Mouse (Mus musculus): ENCODE data around the gene Atl1.

The Atl1 gene

DNA sequence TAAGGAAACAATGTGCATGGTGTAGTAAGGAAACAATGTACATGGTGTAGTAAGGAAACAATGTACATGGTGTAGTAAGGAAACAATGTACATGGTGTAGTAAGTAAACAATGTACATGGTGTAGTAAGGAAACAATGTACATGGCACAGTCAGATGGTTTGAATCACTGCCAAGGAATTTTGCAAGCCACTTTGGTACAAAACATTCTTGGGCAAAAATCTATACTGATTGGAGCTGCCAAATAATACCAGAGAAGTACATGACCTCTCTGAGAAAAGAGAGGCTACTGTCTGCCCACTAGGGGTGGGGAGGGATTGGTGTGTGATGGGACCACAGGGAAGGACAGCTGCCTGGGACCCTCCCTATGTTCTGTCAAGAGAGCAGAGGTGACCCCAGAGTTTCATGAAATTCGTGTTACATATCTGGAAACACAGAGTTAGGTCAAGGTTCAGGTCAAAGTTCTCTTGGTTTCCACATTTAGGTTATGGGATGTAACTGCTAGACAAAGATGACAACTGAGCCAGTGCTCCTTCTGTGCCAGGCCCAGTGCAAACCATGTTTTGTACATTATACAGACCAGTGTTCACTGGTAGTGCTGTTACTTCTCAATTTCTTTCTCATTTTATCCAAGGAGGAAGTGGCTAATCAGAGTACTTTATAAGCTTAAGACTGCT, 49.4 kb downstream of the Atl1 start:
- no peak for DNase-seq (ENCODE audit: low spot score)

- DNase-seq (ENCODE audit: low spot score): no peak
Measured at GRCm38 (mm10) chr12:69945861-69946260, 53.4 kb downstream of the Atl1 start.

DNA sequence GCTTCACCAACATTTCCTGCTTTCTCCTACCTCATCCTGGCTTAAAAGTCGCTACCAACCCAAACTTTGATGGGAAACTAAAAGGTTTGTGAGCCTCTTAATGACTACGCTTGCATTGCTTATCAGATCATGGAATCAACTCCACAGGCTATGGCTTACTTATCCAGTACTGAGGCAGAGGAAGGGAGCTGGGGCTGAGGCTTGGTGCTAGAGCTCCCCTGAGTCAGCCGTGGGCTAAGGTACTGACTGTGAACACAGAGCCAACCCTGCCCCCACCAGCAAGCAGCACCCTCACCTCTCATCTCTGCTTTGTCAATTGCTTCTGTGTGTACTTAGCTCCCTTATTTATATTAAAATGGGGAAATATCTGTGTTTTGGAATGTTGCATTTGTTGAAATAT, 55.1 kb downstream of the Atl1 start:
- DNase-seq (ENCODE audit: low spot score): no peak

DNA sequence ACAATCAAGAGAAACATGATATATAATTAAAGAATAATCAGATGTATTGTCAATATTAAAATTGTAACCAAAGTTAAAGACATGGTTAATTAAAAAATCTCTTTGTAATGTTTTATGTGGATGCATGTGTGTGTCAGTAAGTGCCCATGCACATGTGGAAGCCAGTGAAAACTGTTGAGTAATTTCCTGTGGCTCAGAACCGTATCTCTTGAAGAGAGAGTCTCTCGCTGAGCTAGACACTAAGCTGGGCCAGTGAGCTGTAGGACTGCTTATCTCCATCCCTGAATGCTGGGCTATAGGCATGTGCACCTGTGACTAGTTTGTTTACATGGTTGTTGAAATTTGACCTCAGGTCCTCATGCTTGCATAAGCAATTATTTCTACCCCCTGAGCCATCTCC, 65.0 kb downstream of the Atl1 start:
- DNase-seq (ENCODE audit: low spot score): no peak

DNA sequence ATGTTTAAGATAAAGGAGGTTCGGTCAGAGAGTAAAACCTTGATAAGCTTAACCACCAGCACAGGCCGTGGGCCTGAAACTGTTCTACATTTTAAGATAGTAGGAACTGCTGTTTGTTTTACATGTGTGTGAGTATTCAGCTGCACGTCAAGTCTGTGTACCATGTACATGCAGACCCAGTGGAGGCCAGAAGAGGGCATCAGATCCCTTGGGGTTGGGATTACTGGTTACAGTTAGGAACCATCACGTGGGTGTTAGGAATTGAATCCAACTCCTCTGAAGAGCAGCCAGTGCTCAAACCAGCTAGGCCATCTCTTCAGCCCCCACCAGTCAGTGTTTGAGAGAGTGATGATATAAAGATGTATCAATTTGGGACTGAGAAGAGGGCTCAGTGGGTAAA, 70.1 kb downstream of the Atl1 start:
- peak; percentile 36 for DNase-seq (ENCODE audit: low spot score)

DNA sequence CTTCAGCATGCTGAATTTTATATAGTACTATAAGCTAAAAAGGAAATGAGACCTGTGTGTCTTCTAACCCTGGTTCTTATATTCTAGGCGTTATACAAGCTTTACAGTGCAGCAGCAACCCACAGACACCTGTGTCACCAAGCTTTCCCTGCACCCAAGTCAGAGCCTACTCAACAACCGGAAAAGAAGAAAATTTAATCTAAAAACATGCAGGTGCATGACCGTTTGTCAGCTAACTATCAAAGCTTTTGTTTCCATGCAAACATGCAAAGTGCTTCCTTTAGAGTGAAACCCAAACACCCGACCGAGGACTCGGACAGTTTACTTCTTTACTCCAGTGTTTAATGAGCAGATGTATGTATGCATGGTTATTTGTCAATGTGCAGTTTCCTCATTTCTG, 70.7 kb downstream of the Atl1 start:
- no peak for DNase-seq (ENCODE audit: low spot score)

- DNase-seq (ENCODE audit: low spot score): no peak
Measured at GRCm38 (mm10) chr12:69965644-69966043, 73.2 kb downstream of the Atl1 start.

DNA sequence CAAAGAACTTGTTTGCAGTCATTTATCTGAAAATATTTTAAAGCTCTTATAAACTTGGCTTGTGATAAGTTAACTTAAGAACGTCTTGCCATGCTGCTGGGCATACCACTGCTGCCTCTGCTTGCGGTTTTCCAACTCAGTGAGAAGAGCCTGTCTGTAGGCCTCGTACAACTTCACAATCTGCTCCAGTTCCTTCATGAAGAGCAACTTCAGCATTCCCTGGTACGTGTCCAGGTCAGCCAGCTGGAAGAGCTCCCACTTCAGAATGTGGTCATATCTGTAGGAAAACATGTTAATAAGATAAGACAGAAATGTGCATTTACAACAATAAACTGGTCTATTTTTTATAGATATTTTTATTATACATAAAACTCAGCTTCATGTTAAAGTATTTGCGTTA, 73.7 kb downstream of the Atl1 start:
- DNase-seq (ENCODE audit: low spot score): no peak

GRCm38 (mm10) chr12:69967112-69967511, 74.7 kb downstream of the Atl1 start:
- DNase-seq (ENCODE audit: low spot score): no peak

- no peak for DNase-seq (ENCODE audit: low spot score)
Measured at GRCm38 (mm10) chr12:69968154-69968553, 75.7 kb downstream of the Atl1 start.

- DNase-seq (ENCODE audit: low spot score): no peak
Measured at GRCm38 (mm10) chr12:69973666-69974065, 81.3 kb downstream of the Atl1 start.

GRCm38 (mm10) chr12:69976688-69977087, 84.3 kb downstream of the Atl1 start:
- DNase-seq (ENCODE audit: low spot score): no peak

- DNase-seq (ENCODE audit: low spot score): no peak
Measured at GRCm38 (mm10) chr12:69977376-69977998, 85.1 kb downstream of the Atl1 start.

GRCm38 (mm10) chr12:69982874-69983273, 90.5 kb downstream of the Atl1 start:
- DNase-seq (ENCODE audit: low spot score): no peak

DNA sequence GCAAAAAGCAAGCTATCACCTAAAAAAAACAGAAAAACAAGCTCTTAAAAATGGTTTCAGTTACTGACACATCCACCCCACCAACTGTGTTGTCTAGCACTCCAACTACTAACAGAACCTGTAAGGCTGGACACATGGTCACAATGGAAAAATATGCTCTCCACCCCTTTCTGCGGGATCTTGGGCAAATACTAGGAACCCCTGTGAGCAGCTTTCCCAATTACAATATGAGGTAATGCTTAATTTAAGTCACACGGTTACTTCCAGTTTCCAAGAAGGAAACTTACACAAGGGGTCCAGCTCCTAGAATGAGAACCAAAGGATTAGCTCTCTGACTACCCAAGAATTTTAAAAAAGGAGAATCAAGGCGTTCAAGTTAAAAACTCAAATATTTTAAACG, 93.1 kb downstream of the Atl1 start:
- peak; percentile 7 for DNase-seq (ENCODE audit: low spot score)

GRCm38 (mm10) chr12:69986241-69986762, 93.9 kb downstream of the Atl1 start:
- peak; percentile 55 for DNase-seq (ENCODE audit: low spot score)

DNA sequence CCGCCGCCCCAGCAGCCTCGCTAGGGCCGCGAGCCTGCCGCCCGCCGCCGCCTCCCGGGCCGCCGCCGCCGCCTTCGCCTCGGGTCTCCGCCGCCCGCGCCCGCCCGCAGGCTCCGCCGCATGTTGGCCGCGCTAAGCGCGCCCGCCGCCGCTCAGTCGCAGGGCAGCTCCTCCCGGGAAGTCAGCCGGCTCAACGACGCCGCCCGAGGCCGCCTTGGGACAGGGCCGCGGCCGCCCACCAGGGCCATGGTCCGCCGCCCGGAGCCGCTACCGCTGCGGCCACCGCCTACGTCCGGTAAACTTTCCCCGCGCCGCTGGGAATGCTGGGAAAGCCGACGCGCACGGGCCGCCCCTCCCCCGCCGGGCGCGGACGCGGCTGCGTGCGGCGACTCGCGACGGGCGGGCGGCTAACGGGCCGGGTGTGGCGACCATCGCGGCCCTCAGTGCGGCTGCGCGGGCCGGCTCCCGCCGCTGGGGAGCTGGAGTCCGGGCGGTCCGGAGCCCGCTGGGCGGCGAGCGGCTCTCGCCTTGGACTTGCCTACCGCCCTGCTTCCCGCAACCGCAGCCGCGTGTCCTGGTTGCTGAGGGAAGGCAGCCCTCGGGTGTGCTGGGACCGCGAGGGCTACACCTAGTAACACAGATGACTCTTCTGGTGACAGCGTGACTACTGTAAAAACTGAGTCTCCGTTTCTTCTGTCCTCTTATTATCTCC, 94.5 kb downstream of the Atl1 start, which contains the start of gene Sav1:
Sav1 (minus strand) TSS at position 217 of the 712 bp plus-strand sequence.
- peak; percentile 87 for DNase-seq (ENCODE audit: low spot score)

DNA sequence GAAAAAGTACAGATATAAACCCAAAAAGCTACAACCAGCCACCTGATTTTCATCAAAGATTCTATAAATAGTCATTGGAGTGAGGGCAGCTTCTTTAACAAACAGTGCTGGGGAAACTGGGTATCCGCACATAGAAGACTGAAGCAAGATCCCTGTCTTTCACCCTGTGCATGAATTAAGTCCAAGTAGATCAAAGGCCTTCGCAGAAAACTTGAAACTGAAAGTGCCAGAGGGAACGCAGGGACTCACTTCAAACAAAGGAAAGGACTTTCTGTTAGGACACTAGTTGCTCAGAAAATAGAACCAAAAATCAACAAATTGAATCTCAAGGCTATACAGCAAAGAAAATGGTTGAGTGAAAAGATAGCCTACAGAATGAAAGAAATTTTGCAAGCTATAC, 103.0 kb downstream of the Atl1 start:
- DNase-seq (ENCODE audit: low spot score): no peak

GRCm38 (mm10) chr12:69998186-69998983, 106.0 kb downstream of the Atl1 start:
- DNase-seq (ENCODE audit: low spot score): no peak

DNA sequence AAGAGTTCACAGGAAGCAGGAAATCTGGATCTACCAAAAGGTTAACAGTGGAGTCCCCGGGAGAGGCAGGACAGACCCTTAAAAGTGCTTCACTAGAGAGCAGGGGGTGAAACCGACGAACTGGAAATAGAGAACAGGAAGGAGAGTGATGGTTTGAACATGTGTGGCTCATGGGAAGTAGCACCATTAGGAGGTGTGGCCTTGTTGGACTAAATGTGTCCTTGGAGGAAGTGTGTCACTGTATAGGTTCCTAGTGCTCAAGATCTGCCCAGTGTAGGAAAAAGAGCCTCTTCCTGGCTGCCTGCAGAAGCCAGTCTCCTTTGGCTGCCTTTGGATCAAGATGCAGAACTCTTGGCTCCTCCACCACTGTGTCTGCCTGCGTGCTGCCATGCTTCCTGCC, 112.7 kb downstream of the Atl1 start:
- DNase-seq (ENCODE audit: low spot score): no peak

DNA sequence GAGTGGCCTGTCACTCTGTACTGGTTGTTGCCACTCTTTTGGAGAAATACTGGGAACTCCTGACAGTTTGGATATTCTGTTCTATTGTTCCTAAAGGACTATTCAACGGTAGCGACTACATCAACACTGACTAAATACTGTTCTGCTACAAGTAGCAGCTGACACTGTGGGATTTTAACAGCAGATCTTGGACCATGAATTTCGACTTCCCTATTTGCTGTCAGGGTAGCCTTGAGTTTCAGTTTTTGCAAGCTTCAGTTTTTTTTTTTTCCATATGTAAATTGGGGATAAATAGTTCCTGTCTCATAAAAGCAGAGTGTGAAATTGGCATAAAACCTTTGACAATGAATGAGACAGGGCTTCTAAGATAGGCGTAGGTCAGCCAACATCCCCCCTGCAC, 117.9 kb downstream of the Atl1 start:
- no peak for DNase-seq (ENCODE audit: low spot score)

DNA sequence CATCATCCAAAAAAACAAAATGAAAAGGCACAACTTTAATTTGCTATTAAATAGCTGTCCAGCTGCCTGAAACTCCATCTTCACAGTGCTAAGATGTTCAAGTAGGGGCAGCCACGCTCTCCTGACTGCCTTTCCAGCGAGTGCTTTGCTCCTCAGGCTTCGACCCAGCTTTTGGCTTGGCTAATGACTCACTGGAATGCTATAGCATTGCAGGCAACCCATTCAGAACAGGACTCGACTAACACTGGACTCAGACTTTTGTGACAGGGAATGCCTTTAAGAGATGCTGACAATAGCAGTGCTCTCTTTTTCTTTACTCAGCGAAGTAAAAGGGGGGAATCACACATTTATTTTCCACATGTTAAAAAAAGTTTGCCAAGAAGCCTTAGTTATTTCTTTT, 119.3 kb downstream of the Atl1 start:
- DNase-seq (ENCODE audit: low spot score): no peak

Data from MN1 (cell line).